Mouse (Mus musculus) heart, embryonic 11.5 days (tissue): ENCODE results near the gene Mex3b. TPM values are rescaled to one million over a fixed set of nuclear protein-coding genes. Genes with fewer than 3 reads are reported as not detected.

Experiments used
- ATAC-seq: fragments of 200-750 bp; cut with Nextera tagmentation; replicated peaks from 2 replicates; pipeline ENCODE4 v1.8.0; 2017; ENCODE audit warnings: moderate library complexity; ENCODE audit not compliant: insufficient number of reproducible peaks, low FRiP score, low TSS enrichment
- H3K27ac ChIP-seq: fragments of 300-500 bp; sonication (generic); 2 replicates; pipeline ENCODE4 v1.5.1; 2014; ENCODE audit warnings: mild to moderate bottlenecking, low read depth, low read length
- H3K27me3 ChIP-seq: fragments of 300-500 bp; sonication (generic); 2 replicates; pipeline ENCODE4 v1.6.1; 2014; ENCODE audit warnings: mild to moderate bottlenecking, low read length, mixed read lengths; ENCODE audit not compliant: control insufficient read depth, insufficient read depth
- H3K36me3 ChIP-seq: fragments of 300-500 bp; sonication (generic); 2 replicates; pipeline ENCODE4 v1.6.1; 2014; ENCODE audit warnings: mild to moderate bottlenecking, low read length, moderate library complexity, mixed read lengths; ENCODE audit not compliant: control insufficient read depth, insufficient read depth
- H3K4me1 ChIP-seq: fragments of 300-500 bp; sonication (generic); 2 replicates; pipeline ENCODE4 v1.6.1; 2014; ENCODE audit warnings: low read length; ENCODE audit not compliant: control insufficient read depth, insufficient read depth
- H3K4me2 ChIP-seq: fragments of 300-500 bp; sonication (generic); 2 replicates; pipeline ENCODE4 v1.6.1; 2014; ENCODE audit warnings: mild to moderate bottlenecking, moderate library complexity
- H3K4me3 ChIP-seq: fragments of 300-500 bp; sonication (generic); 2 replicates; pipeline ENCODE4 v1.5.1; 2014; ENCODE audit warnings: low read depth, low read length
- H3K9ac ChIP-seq: fragments of 300-500 bp; sonication (generic); 2 replicates; pipeline ENCODE4 v1.6.1; 2014; ENCODE audit warnings: mild to moderate bottlenecking, low read depth, low read length, moderate library complexity
- H3K9me3 ChIP-seq: fragments of 300-500 bp; sonication (generic); replicated peaks from 2 replicates; pipeline ENCODE4 v1.6.1; 2016; ENCODE audit warnings: low read length; ENCODE audit not compliant: control insufficient read depth
- WGBS: fragments of 180-500 bp; shearing (Covaris S2); extraction: QIAGEN DNeasy Blood & Tissue Kit; methylation state at CpG from one replicate; pipeline ENCODE4 v1.1.7; 2014; ENCODE audit not compliant: insufficient replicate concordance; 5-methylcytosine and 5-hydroxymethylcytosine counted together
- polyA plus RNA-seq: library from polyadenylated mRNA; unstranded; fragments of >200 nt; fragmentation: Nextera tagmentation; extraction: Ambion mirVana; gene quantifications from 2 replicates; pipeline ENCODE4 v1.2.1, GENCODE M21; 2014

Gene Mex3b
- polyA plus RNA-seq, 1 experiment from 2014 or later: 10.8 TPM

DNA sequence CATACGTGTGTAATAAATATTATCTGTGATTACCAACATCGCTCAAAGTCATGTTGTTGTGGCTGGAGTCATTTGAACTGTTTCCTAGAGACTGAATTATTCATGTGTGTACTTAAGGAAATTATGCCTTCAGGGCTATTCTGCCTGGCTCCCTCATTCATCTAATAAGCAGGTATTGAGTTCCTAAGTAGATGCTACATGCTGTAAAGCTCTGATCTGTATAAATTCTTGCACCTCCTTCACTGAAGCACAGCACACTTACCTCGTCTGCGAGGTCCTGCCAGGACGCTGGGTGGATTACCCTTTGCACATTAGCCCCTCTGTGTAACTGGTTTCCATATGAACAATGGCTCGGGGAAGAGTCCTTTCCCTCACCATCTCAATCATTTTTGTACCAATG is 3.8 kb upstream of the Mex3b start:
- no peaks in the 10 kb centered on the region for H3K9me3 ChIP-seq
- no peak overlapping the region for H3K27ac ChIP-seq
- no peaks in the 10 kb centered on the region for H3K4me1 ChIP-seq
- H3K9ac ChIP-seq: no peak overlapping the region
- no peak overlapping the region for H3K4me3 ChIP-seq
- no peak for ATAC-seq
- H3K27me3 ChIP-seq: no peaks in the 10 kb centered on the region; the same call in 1 of the 2 replicates
- no peak overlapping the region for H3K4me2 ChIP-seq
- no peaks in the 10 kb centered on the region for H3K36me3 ChIP-seq
- WGBS: 68% methylated on average over 6 of the region's 6 CpGs

DNA sequence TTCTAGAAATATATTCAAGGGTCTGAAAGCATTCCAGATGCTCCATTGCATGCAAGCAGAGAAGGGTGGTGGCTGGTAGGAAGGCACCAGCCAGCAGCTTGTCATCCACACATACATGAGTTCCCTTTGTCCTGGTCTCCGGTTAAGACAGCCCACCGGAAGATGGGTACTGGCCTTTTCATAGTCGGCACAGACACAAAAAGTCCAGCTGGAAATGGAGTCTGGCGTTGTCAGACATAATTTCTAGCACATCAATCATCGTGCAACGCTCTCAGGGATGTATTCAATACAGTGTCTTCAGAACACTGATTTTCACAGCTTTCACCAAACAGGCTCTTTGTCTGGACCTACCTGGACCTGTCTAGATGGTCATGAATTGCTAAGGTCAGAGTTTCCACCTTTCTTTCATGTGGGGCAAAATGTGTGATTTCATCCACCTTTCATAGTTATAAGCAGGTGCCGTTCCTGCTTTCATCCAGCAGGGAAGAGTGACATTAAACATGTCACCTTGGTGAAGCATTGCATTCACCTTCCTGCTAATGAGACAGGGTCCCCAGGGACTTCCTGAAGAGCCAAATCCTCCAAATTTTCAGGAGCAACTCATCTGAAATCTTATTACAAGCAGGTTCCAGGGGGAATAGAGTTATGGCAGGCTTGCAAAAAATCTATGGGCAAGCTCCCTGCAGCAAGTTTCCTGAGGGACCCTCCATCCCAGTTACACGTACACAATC is 2.7 kb upstream of the Mex3b start:
- no peak overlapping the region; the same call in 1 of the 2 replicates for H3K27ac ChIP-seq
- peaks cover 6% of the 10 kb centered on the region; the same call in 1 of the 2 replicates for H3K4me1 ChIP-seq
- peak overlapping the region; percentile 96; the same call in 1 of the 2 replicates for H3K4me2 ChIP-seq
- no peaks in the 10 kb centered on the region for H3K27me3 ChIP-seq
- H3K9me3 ChIP-seq: no peaks in the 10 kb centered on the region
- H3K9ac ChIP-seq: no peak overlapping the region; the same call in 1 of the 2 replicates
- no peak for ATAC-seq
- WGBS: 55% methylated on average over 8 of the region's 8 CpGs
- no peaks in the 10 kb centered on the region for H3K36me3 ChIP-seq
- no peak overlapping the region for H3K4me3 ChIP-seq

DNA sequence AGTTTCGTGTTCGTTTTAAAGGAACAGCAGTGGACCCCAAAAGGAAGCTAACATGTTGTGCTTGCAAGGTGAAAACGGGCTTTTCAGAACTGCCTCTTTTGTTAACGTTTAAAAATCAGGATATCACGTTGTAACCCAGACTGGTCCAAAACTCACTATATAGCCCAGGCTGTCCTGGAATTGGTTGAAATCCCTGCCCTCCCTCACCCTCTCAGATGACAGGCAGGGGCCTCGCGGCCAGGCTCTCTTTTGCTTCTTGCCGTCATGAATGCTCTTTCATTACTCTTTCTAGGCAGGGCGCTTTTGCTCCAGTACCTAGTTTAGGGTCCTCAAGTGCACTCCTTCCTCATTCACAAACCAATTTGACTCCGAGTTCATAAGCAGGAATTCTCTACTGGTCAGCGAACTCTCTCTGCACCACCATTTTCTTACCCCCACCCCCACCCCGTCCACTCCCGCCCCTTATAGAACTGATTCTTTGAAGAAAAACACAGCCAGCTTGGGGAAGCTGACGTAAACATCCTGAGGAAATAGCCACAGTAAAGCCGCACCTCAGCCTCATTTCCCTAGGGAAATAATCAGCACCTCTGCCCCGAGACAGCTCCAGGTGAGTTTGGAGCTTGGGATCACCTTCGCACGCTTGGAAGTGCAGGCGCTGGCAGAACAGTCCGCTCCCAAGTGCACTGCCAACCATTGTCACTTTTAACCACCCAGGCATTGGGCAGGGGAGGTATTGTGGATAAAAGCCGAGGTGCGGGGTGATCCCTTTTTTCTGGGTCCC is 2.0 kb upstream of the Mex3b start:
- Histone ChIP-seq H3K36me3 (no peaks in the 10 kb centered on the region), H3K4me1 (peaks cover 14% of the 10 kb centered on the region), H3K9me3 (no peaks in the 10 kb centered on the region), H3K4me2 (peak overlapping the region; percentile 96), H3K4me3 (peak overlapping the region; percentile 84), H3K9ac (peak overlapping the region; percentile 97), H3K27me3 (no peaks in the 10 kb centered on the region), H3K27ac (peak overlapping the region; percentile 91)
- no peak for ATAC-seq
- 2% methylated on average over 22 of the region's 22 CpGs for WGBS

DNA sequence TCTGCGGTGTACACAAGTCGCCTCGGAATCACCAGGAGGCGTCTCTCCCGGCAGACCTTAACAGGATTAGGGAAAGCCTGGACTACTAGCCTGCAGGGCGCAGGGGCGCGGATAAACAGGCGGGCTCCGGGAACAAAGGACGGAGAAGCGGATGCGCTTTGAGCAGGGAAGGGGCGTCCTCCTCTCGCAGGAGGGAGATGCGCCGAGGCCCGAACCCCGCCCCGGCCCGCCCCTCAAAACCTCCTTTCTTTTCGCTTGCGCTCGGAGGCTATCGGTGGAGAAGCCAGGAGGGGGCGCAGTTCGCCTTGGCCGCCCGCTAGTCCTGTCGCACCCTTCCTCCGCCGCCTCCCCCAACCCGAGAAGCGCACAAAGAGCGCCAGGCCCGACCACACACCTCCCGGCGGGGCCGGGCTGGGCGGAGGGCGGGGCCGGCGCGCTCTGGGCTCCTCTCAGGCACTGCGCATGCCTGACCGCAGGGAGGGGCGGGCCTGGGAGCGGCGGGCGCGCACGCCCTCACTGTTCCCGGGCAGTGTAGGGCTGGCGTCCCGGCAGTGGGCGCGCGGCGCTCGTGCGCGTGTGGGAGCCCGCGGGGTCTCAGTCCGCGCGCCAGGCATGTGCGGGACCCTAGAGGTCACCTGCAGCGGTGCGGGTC is 1.2 kb upstream of the Mex3b start:
- Histone ChIP-seq H3K4me1 (peaks cover 14% of the 10 kb centered on the region), H3K27me3 (no peaks in the 10 kb centered on the region), H3K4me2 (peak overlapping the region; percentile 96), H3K9ac (peak overlapping the region; percentile 97), H3K27ac (peak overlapping the region; percentile 98), H3K4me3 (peak overlapping the region; percentile 84), H3K9me3 (no peaks in the 10 kb centered on the region), H3K36me3 (no peaks in the 10 kb centered on the region)
- 0% methylated on average over 58 of the region's 70 CpGs for WGBS
- peak; percentile 92 for ATAC-seq

DNA sequence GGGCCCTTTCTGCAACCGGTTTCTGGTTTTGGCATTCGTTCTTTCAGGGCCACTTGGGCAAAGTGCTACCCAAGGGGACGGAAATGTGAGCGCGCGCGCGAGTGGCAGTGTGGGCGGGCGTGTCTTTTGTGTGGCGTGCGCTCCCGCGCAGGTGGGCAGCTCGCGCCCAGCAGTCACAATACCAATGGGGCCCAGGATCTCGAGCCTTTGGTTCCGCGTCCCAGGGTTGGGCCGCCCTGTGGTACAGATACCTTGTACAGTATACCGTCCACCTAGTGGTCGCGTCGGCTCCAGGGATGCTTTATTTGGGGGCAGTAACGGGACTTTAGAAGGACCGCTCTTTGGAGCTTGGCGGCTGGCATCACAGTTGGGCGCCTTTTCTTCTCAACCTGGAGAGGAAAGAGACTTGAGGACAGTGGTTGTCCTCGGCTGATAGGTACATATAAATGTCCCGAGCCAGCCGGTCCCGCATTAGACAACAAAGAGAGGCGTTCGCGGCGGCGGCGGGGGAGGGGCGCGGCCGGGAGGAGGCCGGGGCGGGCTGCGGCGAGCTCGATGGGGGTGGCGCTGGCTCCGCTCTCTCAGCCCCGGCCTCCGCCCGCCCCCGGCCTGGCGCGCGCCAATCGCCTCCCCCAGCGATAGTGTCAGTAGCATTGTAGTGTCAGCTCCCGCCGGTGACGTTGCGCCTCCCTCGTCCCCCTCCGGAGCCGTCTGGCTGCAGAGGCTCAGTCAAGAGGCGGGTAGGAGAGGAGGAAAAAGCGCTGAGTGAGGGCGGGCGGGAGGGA is 455 bp upstream of the Mex3b start:
- H3K4me3 ChIP-seq: peak overlapping the region; percentile 84
- under 1% methylated on average over 61 of the region's 68 CpGs for WGBS
- peak overlapping the region; percentile 97 for H3K9ac ChIP-seq
- H3K4me1 ChIP-seq: peaks cover 14% of the 10 kb centered on the region
- peak; percentile 82 for ATAC-seq
- no peaks in the 10 kb centered on the region for H3K36me3 ChIP-seq
- no peaks in the 10 kb centered on the region for H3K9me3 ChIP-seq
- no peaks in the 10 kb centered on the region for H3K27me3 ChIP-seq
- peak overlapping the region; percentile 96 for H3K4me2 ChIP-seq
- peak overlapping the region; percentile 98 for H3K27ac ChIP-seq

DNA sequence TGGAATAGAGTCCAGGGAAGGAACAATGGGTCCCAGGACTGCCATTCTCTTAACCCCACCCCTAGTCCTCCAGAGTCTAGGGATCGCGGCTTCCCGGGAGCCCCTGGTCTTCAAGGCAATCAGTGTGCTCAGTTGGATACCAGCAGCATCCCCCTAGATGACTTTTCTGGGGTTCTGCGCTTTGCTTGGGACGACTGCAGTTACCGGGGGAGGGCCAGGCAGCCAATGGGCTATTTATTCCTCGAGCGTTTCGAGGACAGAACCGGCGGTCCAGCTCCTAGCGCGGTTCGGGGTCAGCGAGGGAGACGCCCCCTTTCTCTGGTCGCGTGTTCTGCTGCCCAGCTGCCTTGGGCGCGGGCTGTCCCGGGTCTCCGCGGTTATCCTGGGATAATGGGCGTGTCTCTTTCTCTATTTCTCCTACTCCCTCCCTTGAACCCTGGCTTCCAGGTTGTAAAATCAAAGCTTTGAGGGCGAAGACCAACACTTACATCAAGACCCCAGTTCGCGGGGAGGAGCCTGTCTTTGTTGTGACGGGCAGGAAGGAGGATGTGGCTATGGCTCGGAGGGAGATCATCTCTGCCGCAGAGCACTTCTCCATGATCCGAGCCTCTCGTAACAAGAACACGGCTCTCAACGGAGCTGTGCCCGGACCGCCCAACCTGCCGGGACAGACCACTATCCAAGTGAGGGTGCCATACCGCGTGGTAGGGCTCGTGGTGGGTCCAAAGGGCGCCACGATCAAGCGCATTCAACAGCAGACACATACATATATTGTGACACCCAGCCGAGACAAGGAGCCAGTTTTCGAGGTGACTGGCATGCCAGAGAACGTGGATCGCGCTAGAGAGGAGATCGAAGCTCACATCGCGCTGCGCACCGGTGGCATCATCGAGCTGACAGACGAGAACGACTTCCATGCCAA is 1.4 kb downstream of the Mex3b start:
- Histone ChIP-seq H3K9me3 (no peaks in the 10 kb centered on the region), H3K36me3 (no peaks in the 10 kb centered on the region), H3K27me3 (no peaks in the 10 kb centered on the region), H3K4me1 (peaks cover 17% of the 10 kb centered on the region), H3K27ac (peak overlapping the region; percentile 98), H3K9ac (peak overlapping the region; percentile 97), H3K4me3 (peak overlapping the region; percentile 84), H3K4me2 (peak overlapping the region; percentile 96)
- WGBS: 1% methylated on average over 56 of the region's 56 CpGs
- ATAC-seq: no peak

DNA sequence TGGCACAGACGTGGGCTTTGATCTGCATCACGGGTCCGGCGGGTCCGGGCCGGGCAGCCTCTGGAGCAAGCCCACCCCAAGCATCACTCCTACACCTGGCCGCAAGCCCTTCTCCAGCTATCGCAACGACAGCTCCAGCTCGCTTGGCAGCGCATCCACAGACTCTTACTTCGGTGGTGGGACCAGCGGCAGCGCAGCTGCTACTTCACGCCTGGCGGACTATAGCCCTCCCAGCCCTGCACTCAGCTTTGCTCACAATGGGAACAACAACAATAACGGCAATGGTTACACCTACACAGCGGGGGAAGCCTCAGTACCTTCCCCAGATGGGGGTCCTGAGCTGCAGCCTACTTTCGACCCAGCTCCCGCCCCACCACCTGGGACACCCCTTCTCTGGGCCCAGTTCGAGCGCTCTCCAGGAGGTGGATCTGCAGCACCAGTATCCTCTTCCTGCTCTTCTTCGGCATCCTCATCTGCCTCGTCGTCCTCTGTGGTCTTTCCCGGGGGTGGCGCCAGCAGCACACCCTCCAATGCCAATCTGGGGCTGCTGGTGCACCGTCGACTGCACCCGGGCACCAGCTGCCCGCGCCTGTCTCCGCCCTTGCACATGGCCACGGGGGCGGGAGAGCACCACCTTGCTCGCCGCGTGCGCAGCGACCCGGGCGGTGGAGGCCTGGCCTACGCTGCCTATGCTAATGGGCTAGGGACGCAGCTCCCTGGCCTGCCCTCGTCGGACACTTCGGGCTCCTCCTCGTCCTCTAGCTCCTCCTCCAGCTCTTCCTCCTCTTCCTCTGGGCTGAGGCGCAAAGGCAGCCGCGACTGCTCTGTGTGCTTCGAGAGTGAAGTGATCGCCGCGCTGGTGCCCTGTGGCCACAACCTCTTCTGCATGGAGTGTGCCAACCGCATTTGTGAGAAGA is 2.4 kb downstream of the Mex3b start:
- peaks cover 17% of the 10 kb centered on the region for H3K4me1 ChIP-seq
- ATAC-seq: no peak
- WGBS: 4% methylated on average over 56 of the region's 56 CpGs
- H3K36me3 ChIP-seq: no peaks in the 10 kb centered on the region
- H3K9me3 ChIP-seq: no peaks in the 10 kb centered on the region
- H3K9ac ChIP-seq: peak overlapping the region; percentile 97
- no peaks in the 10 kb centered on the region for H3K27me3 ChIP-seq
- no peak overlapping the region for H3K27ac ChIP-seq
- peak overlapping the region; percentile 84 for H3K4me3 ChIP-seq
- peak overlapping the region; percentile 96 for H3K4me2 ChIP-seq
